Mouse (Mus musculus) hematopoietic stem cell, adult 5-6 weeks (primary cell): ENCODE measurements around the gene Milr1. TPM values are rescaled to one million over a fixed set of nuclear protein-coding genes. Genes with fewer than 3 reads are reported as not detected.

ENCODE experiments used
- ATAC-seq, 2 experiments: fragments of 125-278 bp in 1 of 2; replicated peaks in 1 of 2; 2 replicates each; pipeline ENCODE4 v1.8.0; 2016 to 2017; ENCODE audit warnings: inconsistent platforms in 2 of 2, mild to moderate bottlenecking in 2 of 2, moderate number of reproducible peaks in 2 of 2, low read depth in 1 of 2, moderate TSS enrichment in 1 of 2; ENCODE audit not compliant: low FRiP score in 2 of 2, poor library complexity in 2 of 2, severe bottlenecking in 2 of 2, insufficient read depth in 1 of 2, low TSS enrichment in 1 of 2
- total RNA-seq: library from RNA; stranded (forward); fragments of 172-1452, 232-1000 nt; gene quantifications from 2 replicates; pipeline ENCODE4 v1.2.3, GENCODE M21; 2017

Gene Milr1
- total RNA-seq, 1 experiment from 2014 or later: 51.9 TPM

DNA sequence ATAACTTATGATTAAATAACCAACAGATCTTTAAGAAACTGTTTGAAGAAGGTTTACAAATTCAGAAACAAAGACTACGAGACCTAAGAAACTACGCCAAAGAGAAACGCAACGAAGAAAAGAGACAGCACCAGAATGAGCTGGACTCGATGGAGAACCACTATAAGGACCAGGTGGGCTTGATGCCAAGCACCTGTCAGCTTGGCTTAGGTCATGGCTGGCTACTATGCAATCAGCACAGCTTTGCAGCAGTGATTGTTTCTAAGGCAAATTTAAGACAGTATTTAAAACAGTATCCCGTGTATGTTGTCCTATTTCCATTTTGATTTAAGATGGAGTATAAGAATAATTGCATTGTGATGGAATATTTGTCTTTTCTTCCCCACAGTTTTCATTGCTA is 66.8 kb downstream of the Milr1 start:
- no peak for ATAC-seq

DNA sequence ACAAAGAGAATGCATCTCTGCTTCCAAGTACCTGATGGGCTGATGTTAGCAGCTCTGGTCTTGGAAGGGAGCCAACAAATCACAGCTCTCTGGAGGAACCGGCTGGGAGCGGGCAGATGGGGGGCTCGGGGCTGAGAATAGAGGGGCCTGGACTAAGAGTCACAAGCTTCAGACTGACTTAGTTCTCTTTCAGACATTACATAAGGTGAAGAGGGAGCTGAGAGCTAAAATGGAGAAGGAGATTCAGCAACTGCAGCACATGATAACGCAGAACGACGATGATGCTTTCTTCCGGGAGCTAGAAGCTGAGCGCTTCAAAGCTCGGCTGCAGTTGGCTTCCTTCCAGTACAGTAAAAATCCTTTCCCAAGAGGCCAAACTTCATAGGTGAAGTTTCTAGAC is 67.3 kb downstream of the Milr1 start:
- ATAC-seq: no peak

Other genes starting within 250 kb of the Milr1 start
- 28.1 and 45.7 TPM in 2 replicates for gene Tex2, start 137.8 kb upstream of the Milr1 start, total RNA-seq
- gene Pecam1, start 598 bp upstream of the Milr1 start, total RNA-seq: 46.2 and 50.2 TPM in 2 replicates
- gene Polg2, start 28.3 kb downstream of the Milr1 start, total RNA-seq: 16.0 and 24.2 TPM in 2 replicates
- gene Ddx5, start 38.0 kb downstream of the Milr1 start, total RNA-seq: 1,945 and 2,149 TPM in 2 replicates
- gene Cep95, start 38.0 kb downstream of the Milr1 start, total RNA-seq: 25.3 and 53.4 TPM in 2 replicates
- gene Smurf2, start 169.5 kb downstream of the Milr1 start, total RNA-seq: 46.9 and 50.8 TPM in 2 replicates
- 104 and 116 TPM in 2 replicates for gene Kpna2, start 248.3 kb downstream of the Milr1 start, total RNA-seq